Mouse (Mus musculus) hindbrain, embryonic 15.5 days (tissue): ENCODE results near the gene Tmem223. TPM values are rescaled to one million over a fixed set of nuclear protein-coding genes. Genes with fewer than 3 reads are reported as not detected.

Source experiments
- ATAC-seq: fragments of 200-750 bp; cut with Nextera tagmentation; 2 replicates; pipeline ENCODE4 v1.8.0; 2017; ENCODE audit warnings: low read depth, moderate number of reproducible peaks, moderate TSS enrichment; ENCODE audit not compliant: low FRiP score
- H3K27ac ChIP-seq: fragments of 300-500 bp; sonication (generic); replicated peaks from 2 replicates; pipeline ENCODE4 v1.5.1; 2015; ENCODE audit warnings: mild to moderate bottlenecking, inconsistent platforms
- H3K27me3 ChIP-seq: fragments of 300-500 bp; sonication (generic); 2 replicates; pipeline ENCODE4 v1.6.1; 2015; ENCODE audit warnings: control low read depth, inconsistent platforms
- H3K36me3 ChIP-seq: fragments of 300-500 bp; sonication (generic); 2 replicates; pipeline ENCODE4 v1.6.1; 2015; ENCODE audit warnings: control low read depth, inconsistent platforms
- H3K4me1 ChIP-seq: fragments of 300-500 bp; sonication (generic); replicated peaks from 2 replicates; pipeline ENCODE4 v1.6.1; 2015; ENCODE audit warnings: control low read depth, inconsistent platforms
- H3K4me2 ChIP-seq: fragments of 300-500 bp; sonication (generic); 2 replicates; pipeline ENCODE4 v1.6.1; 2015; ENCODE audit warnings: moderate library complexity, mild to moderate bottlenecking, inconsistent platforms
- H3K4me3 ChIP-seq: fragments of 300-500 bp; sonication (generic); 2 replicates; pipeline ENCODE4 v1.5.1; 2015; ENCODE audit warnings: mild to moderate bottlenecking, inconsistent platforms
- H3K9ac ChIP-seq: fragments of 300-500 bp; sonication (generic); 2 replicates; pipeline ENCODE4 v1.6.1; 2015; ENCODE audit warnings: inconsistent platforms
- H3K9me3 ChIP-seq: fragments of 300-500 bp; sonication (generic); 2 replicates; pipeline ENCODE4 v1.6.1; 2016; ENCODE audit warnings: control low read depth, inconsistent platforms
- WGBS: fragments of 180-500 bp; shearing (Covaris S2); methylation state at CpG from one replicate; pipeline ENCODE4 v1.1.7; 2015; 5-methylcytosine and 5-hydroxymethylcytosine counted together
- polyA plus RNA-seq: library from polyadenylated mRNA; unstranded; fragments of >200 nt; fragmentation: Nextera tagmentation; extraction: Ambion mirVana; gene quantifications from 2 replicates; pipeline ENCODE4 v1.2.1, GENCODE M21; 2015

The Tmem223 gene
- polyA plus RNA-seq, 1 experiment from 2014 or later: 213 TPM

DNA sequence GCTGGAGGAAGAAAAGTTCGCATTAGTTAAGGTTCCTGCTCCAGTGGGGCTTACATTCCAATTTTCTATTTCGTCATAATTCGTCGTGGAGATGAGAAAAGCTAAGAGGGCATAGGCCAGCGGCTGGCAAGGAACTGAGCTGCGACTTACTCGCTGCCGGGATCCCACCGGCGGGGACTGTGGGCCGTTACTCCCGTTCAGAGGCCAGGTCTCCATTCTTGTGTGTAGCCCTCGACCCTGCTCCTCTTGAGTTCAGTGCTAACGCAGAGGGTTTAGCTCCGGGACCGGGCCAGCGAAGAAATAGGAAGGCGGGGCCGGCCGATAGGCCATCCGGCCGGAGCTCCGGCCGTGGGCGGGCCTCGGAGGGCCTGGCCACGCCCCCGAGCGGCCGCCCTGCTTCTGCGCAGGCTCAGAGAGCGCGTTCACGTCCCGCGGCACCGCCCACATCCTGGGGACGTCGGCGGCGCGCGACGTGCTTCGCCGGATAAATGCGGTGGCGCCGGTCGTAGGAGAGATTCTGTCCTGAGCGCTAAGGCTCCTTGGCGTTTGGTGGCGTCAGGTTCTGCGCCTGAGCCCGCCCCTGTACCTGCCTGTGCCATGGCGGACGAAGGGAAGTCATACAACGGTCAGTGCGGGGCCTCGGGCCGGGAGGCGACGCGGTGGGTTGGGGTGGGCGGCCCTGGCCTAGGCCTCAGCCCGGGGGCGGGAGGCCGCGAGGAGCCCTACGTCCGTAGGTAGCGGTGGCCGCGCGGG is 14.0 kb upstream of the Tmem223 start, which contains the start of gene Nxf1:
TSS of gene Nxf1 (plus strand) at position 439 of the 753 bp plus-strand sequence.
- H3K9me3 ChIP-seq: no peaks in the 10 kb centered on the region
- ATAC-seq: peak; percentile 94
- H3K27ac ChIP-seq: peak within 1 kb of the TSS; percentile 90
- H3K4me1 ChIP-seq: peaks cover 32% of the 10 kb centered on the region
- under 1% methylated on average over 75 of the region's 75 CpGs for WGBS
- H3K4me2 ChIP-seq: peak within 1 kb of the TSS; percentile 85
- H3K9ac ChIP-seq: peak within 1 kb of the TSS; percentile 91
- H3K4me3 ChIP-seq: peak within 1 kb of the TSS; percentile 92
- H3K27me3 ChIP-seq: no peaks in the 10 kb centered on the region
- peaks cover 25% of the 10 kb centered on the region for H3K36me3 ChIP-seq

DNA sequence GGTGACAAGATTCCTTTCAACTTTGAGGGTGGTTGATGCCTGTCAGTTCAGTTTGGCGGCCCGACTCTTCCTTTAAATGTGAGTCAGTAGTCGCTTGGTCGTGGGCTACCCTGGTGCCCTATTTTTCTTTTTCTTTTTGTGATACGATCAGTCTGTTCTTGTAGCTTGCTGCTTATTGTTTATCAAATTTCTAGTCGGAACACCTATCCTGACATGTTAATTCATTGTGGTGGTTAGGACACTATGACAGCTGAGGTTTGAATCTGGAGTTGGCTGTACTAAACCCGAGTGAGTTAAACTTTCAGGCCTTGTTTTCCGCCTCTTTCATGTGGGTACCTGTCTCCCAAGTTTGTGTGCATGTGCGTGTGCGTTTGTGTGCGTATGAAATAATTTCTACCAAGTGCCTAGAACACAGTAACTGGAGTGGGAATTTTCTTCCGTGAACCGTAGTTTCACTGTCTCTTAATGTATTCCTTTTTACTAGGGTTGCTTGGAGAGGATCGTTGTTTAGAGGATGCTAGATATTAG is 13.3 kb upstream of the Tmem223 start:
- H3K36me3 ChIP-seq: peaks cover 20% of the 10 kb centered on the region
- peak overlapping the region; percentile 85 for H3K4me2 ChIP-seq
- no peaks in the 10 kb centered on the region for H3K27me3 ChIP-seq
- H3K9me3 ChIP-seq: no peaks in the 10 kb centered on the region
- H3K4me3 ChIP-seq: peak overlapping the region; percentile 92
- H3K9ac ChIP-seq: peak overlapping the region; percentile 91
- peak overlapping the region; percentile 90 for H3K27ac ChIP-seq
- no peak for ATAC-seq
- 6% methylated on average over 14 of the region's 14 CpGs for WGBS
- peaks cover 32% of the 10 kb centered on the region for H3K4me1 ChIP-seq

DNA sequence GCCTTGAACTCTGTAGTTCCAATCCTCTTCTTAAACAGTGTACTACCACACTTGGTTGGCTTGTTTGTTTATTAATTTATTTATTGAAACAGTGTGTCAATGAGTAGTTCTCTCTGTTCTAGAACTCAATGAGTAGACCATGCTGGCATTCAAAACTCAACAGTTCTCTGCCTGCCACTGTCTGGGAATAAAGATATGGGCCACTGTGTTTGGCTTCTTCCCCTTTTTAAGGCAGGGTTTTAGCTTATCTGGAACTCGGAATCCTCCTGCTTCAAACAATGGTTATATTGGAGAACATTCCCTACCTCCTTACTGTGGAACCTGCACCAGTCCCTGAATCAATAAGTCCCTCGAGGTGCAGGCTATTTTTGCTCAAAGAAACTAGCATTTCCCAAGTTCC is 11.9 kb upstream of the Tmem223 start:
- Histone ChIP-seq H3K4me1 (peaks cover 32% of the 10 kb centered on the region), H3K4me2 (0 out of 2 replicates have a peak overlapping the region, but pooled peaks have one; percentile 85), H3K27ac (no peak overlapping the region), H3K36me3 (peaks cover 24% of the 10 kb centered on the region), H3K27me3 (no peaks in the 10 kb centered on the region), H3K9me3 (no peaks in the 10 kb centered on the region), H3K9ac (no peak overlapping the region), H3K4me3 (no peak overlapping the region)
- no peak for ATAC-seq
- WGBS: 94% methylated on average over 2 of the region's 2 CpGs

DNA sequence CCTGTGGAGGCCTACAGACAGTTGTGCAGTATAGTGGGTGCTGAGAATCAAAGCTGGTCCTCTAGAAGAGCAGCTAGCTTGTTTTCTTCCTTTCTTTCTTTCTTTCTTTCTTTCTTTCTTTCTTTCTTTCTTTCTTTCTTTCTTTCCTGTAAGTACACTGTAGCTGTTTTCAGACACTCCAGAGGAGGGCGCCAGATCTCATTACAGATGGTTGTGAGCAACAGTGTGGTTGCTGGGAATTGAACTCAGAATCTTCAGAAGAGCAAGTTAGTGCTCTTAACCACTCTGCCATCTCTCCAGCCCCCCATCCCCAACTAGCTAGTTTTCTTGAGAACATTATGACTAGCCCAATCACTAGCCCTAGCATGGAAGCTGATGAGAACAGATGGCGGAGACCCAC is 10.0 kb upstream of the Tmem223 start:
- H3K4me2 ChIP-seq: no peak overlapping the region
- H3K9ac ChIP-seq: no peak overlapping the region
- no peak overlapping the region for H3K27ac ChIP-seq
- no peak overlapping the region for H3K4me3 ChIP-seq
- H3K4me1 ChIP-seq: peaks cover 25% of the 10 kb centered on the region
- no peaks in the 10 kb centered on the region for H3K27me3 ChIP-seq
- H3K36me3 ChIP-seq: peaks cover 34% of the 10 kb centered on the region
- ATAC-seq: no peak
- 85% methylated on average over 2 of the region's 2 CpGs for WGBS
- no peaks in the 10 kb centered on the region for H3K9me3 ChIP-seq

DNA sequence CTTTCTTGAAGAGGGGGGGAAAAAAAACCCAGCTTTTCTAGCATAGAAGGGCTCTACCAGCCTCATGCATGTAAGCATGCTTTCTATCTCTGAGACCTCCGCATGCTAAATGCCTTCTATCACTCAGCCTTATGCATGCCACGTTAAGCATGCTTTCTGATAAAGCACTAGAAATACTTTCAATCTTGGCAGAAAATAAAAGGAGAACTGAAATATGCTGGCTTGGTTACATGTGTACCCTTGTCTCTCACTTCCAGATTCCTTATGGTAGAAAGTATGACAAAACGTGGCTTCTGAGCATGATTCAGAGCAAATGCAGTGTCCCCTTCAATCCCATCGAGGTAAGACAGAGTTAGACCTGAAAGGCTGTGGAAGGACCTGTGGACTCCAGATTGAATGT is 7.5 kb upstream of the Tmem223 start:
- no peaks in the 10 kb centered on the region for H3K27me3 ChIP-seq
- H3K4me2 ChIP-seq: no peak overlapping the region
- no peak overlapping the region for H3K9ac ChIP-seq
- no peak for ATAC-seq
- H3K9me3 ChIP-seq: no peaks in the 10 kb centered on the region
- peaks cover 59% of the 10 kb centered on the region for H3K36me3 ChIP-seq
- WGBS: 93% methylated on average over 4 of the region's 4 CpGs
- H3K4me1 ChIP-seq: peaks cover 9% of the 10 kb centered on the region
- H3K4me3 ChIP-seq: no peak overlapping the region
- H3K27ac ChIP-seq: no peak overlapping the region

DNA sequence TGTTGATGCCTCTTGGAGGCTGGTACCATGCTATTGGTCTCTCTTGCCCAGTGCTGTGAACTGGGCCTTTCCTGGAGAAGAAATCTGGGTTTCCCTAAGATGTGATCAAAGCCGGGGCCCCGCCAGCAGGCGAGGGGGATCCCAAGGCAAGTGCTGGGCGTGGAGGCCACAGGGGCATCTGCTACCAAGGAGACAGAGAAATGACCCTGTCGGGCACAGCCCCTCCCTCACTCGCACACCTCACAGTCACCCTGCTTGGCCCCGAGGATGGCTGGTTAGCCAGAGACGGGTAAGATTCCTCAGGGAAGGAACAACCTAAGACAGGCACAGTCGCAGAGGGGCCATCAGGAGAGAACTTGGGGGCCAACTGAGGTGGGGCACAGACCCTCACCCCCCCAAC is 5.2 kb upstream of the Tmem223 start:
- H3K9me3 ChIP-seq: no peaks in the 10 kb centered on the region
- no peak overlapping the region for H3K4me2 ChIP-seq
- no peaks in the 10 kb centered on the region for H3K27me3 ChIP-seq
- no peak overlapping the region for H3K9ac ChIP-seq
- no peak overlapping the region for H3K4me3 ChIP-seq
- peaks cover 82% of the 10 kb centered on the region for H3K36me3 ChIP-seq
- no peak overlapping the region for H3K27ac ChIP-seq
- H3K4me1 ChIP-seq: peaks cover 5% of the 10 kb centered on the region
- no peak for ATAC-seq
- WGBS: 97% methylated on average over 9 of the region's 9 CpGs

DNA sequence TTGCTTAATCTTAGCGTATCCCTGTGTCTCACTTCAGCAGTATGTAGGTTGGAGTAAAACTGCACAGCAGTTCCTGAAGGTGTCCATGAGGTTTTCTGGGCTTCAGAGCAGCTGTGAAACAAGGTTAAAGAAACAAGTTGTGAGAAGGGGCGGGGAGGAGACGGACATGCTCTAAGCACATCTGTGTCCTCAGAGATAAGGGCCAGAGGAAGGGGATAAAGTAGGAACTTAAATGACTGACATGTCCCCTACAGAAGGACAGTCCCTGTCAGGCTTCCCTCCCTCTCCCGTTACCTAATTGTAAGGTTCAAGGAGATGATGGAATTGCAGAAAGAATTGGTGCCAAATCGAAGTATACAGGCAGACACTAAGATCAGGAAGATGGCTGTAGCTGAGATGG is 2.2 kb downstream of the Tmem223 start:
- Histone ChIP-seq H3K27ac (no peak overlapping the region), H3K4me3 (peak overlapping the region; percentile 68), H3K9me3 (no peaks in the 10 kb centered on the region), H3K4me1 (peaks cover 42% of the 10 kb centered on the region), H3K9ac (peak overlapping the region; percentile 84; the same call in 1 of the 2 replicates), H3K4me2 (peak overlapping the region; percentile 95), H3K27me3 (no peaks in the 10 kb centered on the region), H3K36me3 (peaks cover 36% of the 10 kb centered on the region)
- ATAC-seq: no peak
- WGBS: 94% methylated on average over 5 of the region's 5 CpGs

DNA sequence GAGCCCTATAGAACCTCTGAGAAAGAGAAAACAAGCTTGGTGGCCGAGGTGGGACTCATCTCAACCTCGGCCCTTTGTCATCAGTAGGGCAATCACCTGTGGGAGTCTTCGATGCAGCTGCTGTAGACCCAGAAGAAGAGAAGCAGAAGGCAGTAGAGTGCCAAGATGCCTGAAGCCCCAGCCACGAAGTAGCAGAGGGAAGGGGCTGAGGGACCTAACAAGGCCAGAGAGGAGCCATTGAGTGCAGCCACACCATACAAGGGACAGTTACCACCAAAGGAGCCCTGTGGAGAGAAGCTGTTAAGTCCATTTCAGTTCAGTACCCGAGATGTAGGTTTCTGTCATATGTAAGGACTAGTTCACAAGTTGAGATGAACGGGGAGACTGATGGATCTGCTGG is 2.6 kb downstream of the Tmem223 start:
- H3K4me1 ChIP-seq: peaks cover 42% of the 10 kb centered on the region
- ATAC-seq: no peak
- peak overlapping the region; percentile 99; the same call in 1 of the 2 replicates for H3K27ac ChIP-seq
- no peaks in the 10 kb centered on the region for H3K27me3 ChIP-seq
- peak overlapping the region; percentile 84; the same call in 1 of the 2 replicates for H3K9ac ChIP-seq
- peak overlapping the region; percentile 68 for H3K4me3 ChIP-seq
- peaks cover 36% of the 10 kb centered on the region for H3K36me3 ChIP-seq
- 60% methylated on average over 6 of the region's 6 CpGs for WGBS
- H3K9me3 ChIP-seq: no peaks in the 10 kb centered on the region
- peak overlapping the region; percentile 95 for H3K4me2 ChIP-seq

DNA sequence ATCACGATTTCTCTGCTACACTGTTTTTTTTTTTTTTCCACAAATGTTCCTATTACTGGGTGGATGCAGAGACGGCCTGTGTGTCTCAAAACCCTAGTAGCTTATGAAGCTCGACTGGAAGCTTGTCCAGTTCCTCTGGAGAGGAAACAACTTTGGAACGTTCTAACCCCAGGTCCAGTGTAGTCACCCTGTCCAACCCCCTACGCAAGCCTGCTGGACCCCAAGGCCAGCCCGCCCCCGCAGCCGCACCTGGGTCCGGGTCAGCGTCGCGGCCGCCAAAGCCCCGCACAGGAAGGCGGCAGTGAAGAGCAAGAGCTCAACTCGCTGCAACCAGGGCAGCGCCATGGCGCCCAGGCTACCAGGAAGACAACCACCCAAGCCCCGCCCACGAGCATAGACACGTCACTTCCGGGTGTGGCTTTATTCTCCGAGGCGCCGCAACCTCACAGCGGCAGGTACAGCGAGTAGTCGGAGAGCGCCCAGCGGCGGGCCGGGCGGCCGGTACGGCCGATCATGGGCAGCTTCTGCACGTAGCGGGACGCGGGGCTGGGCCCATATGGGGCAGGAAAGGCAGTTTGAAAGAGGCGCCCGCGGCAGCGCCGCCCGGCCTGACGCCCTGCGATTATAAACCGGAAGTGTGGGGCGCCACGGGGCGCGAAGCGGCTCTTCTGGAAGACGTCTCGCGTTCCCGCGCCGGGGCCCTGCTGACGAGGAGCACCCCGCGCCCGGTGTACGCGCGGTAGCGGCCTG is 3.5 kb downstream of the Tmem223 start, which contains the start of gene Tmem179b:
TSS of gene Tmem179b (minus strand) at position 382 of the 750 bp plus-strand sequence.
- Histone ChIP-seq H3K4me1 (peaks cover 42% of the 10 kb centered on the region), H3K27ac (peak within 1 kb of the TSS; percentile 99), H3K4me3 (peak within 1 kb of the TSS; percentile 68), H3K4me2 (peak within 1 kb of the TSS; percentile 95), H3K9me3 (no peaks in the 10 kb centered on the region), H3K36me3 (peaks cover 28% of the 10 kb centered on the region), H3K9ac (peak within 1 kb of the TSS; percentile 84), H3K27me3 (no peaks in the 10 kb centered on the region)
- ATAC-seq: peak; percentile 95
- under 1% methylated on average over 64 of the region's 68 CpGs for WGBS

DNA sequence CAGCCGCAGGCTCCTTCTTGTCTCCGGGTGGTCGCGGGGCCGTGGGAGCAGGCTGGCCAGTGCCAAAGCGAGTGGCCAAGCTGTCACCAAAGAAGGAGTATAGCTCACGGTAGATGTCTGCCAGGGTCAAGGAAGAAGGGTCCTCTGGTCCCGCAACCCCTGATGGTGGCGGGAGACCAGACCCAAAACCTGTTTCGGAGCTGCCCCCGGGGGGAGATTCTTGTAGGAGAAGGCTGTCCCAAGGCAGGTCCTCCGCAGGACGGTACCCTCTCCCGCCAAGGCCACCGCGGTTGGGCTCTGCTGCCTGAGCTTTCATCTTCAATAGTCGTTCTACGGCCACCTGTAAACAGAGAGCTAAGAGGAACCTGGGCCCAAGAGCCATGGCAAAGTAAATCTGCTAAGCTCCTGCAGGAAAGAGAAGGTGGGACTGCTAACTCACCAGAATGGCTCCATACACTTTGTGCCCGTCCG is 4.2 kb downstream of the Tmem223 start:
- H3K4me2 ChIP-seq: peak overlapping the region; percentile 95
- H3K9me3 ChIP-seq: no peaks in the 10 kb centered on the region
- peak overlapping the region; percentile 84 for H3K9ac ChIP-seq
- peak overlapping the region; percentile 68 for H3K4me3 ChIP-seq
- peak overlapping the region; percentile 99 for H3K27ac ChIP-seq
- 5% methylated on average over 20 of the region's 20 CpGs for WGBS
- peak; percentile 12; the same call in 1 of the 2 replicates for ATAC-seq
- H3K36me3 ChIP-seq: peaks cover 25% of the 10 kb centered on the region
- peaks cover 42% of the 10 kb centered on the region for H3K4me1 ChIP-seq
- H3K27me3 ChIP-seq: no peaks in the 10 kb centered on the region

DNA sequence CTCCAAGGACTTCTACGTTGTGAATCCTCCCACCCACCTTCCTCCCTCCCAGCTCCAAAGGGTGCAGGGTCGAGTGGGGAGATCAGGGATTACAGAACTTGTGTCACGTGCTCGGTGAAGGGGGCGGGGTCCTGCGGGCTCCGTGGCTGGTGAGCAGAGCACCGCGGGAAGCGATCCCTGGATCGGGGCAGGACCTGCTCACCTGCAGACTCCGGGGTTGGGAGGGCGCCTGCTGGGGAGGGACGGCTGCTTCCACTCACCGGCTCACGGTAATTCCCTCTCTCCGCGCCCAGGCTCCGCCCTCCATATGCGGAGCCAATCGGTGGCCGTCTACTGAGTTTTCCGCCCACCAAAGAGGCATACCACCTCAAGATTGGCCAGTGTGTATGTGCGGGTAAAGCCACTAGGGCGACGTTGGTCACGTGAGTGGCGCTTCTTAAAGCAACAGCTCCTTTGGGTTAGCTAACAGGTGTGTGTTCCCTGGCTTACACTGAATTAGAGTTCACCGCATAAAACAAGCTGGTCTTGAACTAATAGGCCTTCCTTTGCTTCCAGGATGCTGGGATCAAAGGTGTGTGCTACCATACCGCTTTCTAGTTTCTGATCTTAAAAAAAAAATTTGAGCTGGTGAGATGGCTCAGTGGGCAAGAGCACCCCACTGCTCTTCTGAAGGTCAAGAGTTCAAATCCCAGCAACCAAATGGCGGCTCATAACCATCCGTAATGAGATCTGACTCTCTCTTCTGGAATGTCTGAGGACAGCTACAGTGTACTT is 15.4 kb downstream of the Tmem223 start, which contains the start of gene Taf6l:
TSS of gene Taf6l (minus strand) at position 410 of the 774 bp plus-strand sequence.
- Histone ChIP-seq H3K27me3 (no peaks in the 10 kb centered on the region), H3K36me3 (peaks cover 21% of the 10 kb centered on the region), H3K4me3 (peak within 1 kb of the TSS; percentile 78), H3K4me2 (peak within 1 kb of the TSS; percentile 59), H3K9ac (peak within 1 kb of the TSS; percentile 66), H3K9me3 (no peaks in the 10 kb centered on the region), H3K4me1 (peaks cover 13% of the 10 kb centered on the region), H3K27ac (peak within 1 kb of the TSS; percentile 87)
- under 1% methylated on average over 32 of the region's 32 CpGs for WGBS
- ATAC-seq: peak; percentile 100
